Mouse (Mus musculus) thymus, postnatal 0 days (tissue): Measurements from ENCODE around the gene Cd300lf. TPM values are rescaled to one million over a fixed set of nuclear protein-coding genes. Genes with fewer than 3 reads are reported as not detected.

Source experiments
- DNase-seq: peaks from one replicate; pipeline ENCODE4 v3.0.0-alpha.2; 2015; ENCODE audit warnings: low spot score
- polyA plus RNA-seq: library from polyadenylated mRNA; unstranded; fragments of >200 nt; fragmentation: Nextera tagmentation; extraction: Ambion mirVana; gene quantifications from 2 replicates; pipeline ENCODE4 v1.2.1, GENCODE M21; 2015

Cd300lf gene
- polyA plus RNA-seq, 1 experiment from 2014 or later, result 2.0 TPM

- DNase-seq, result no peak
These were observed 56.4 kb downstream of the Cd300lf start for GRCm38 (mm10) chr11:115077436-115077835.

DNA sequence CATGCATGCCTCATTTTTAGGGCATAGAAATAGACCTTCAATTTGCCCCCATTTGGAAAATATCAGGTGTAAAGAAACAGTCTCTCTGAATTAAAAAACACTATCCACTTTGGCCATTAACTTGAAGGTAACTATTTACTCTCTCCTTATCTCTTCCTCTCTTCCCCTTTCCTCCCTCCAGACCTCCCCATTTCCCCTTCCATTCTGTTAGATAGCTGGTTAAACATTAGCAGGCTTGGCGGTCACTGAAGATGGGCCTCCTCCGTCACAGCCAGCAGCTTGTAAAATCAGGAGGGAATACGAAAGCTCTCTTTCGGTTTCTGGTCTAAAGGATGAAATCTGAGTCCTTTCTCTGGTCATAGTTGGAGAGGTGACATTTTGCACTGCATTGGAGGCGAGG, 57.9 kb downstream of the Cd300lf start:
- DNase-seq, result no peak

- no peak for DNase-seq
These were observed 58.4 kb downstream of the Cd300lf start for GRCm38 (mm10) chr11:115075407-115075806.

- no peak for DNase-seq
These were observed 60.8 kb downstream of the Cd300lf start for GRCm38 (mm10) chr11:115073002-115073401.

DNA sequence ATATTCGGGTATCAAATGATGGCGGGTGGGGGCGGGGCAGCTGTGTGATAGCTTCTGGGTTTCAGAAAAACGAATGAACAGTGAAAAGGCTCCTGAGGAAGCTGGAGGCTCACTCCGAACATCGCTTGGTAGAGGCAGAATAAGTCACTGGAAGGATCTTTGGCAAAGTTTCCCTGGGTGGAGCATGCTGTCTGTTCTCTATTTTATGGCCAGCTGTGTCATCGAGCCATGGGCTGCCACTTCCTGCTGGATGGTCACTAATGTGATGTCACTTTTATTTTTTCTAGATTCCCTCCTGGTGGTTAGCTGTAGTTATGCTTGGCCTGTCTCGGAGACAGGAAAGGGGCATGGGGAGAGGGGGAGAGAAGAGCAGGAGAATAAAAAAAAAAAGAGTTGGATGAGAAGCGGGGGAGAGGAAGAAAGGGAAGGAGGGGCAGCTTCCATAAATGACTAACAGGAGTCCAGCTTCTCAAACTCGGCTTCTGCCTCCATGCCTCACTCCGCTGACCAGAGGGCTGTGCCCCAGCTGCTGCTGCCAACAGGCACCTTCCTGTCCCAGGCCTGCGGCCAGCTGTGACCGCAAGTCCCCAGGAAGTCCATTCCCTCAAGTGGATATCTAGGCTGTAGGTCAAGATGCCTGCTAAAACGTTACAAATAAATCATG, 62.0 kb downstream of the Cd300lf start:
- no peak for DNase-seq

- DNase-seq, result no peak
These were observed 62.7 kb downstream of the Cd300lf start for GRCm38 (mm10) chr11:115071015-115071551.

DNA sequence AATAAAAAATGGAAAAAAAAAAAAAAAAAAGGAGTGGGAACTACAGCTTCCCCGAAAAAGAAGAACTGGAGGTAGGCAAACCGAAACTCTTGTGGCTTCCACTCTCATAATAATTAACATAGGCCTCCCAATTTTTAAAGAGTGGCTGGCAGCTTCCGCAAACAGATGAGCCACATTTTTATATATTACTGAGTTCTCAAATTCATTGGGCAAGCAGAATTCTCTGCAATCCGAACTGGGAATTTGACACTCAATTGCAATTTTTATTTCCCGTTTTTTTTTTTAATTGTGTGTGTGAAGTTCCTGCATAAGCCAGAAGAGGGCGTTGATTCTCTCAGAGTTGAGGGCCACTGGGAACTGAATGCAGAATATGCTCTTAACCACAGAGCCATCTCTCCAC, 67.0 kb downstream of the Cd300lf start:
- DNase-seq, result no peak

Other genes starting within 250 kb of the Cd300lf start
- 5.0 and 6.8 TPM in 2 replicates for gene Cd300a, start 244.0 kb downstream of the Cd300lf start, polyA plus RNA-seq
- 0.15 and 0.29 TPM in 2 replicates for gene Cd300lb, start 199.6 kb downstream of the Cd300lf start, polyA plus RNA-seq
- 0.21 and 0.23 TPM in 2 replicates for gene Cd300c, start 164.8 kb downstream of the Cd300lf start, polyA plus RNA-seq
- gene Cd300ld, start 144.1 kb downstream of the Cd300lf start, polyA plus RNA-seq, result 0.21 and 0.26 TPM in 2 replicates
- gene Cd300c2, start 132.1 kb downstream of the Cd300lf start, polyA plus RNA-seq, result 7.7 and 8.0 TPM in 2 replicates
- not detected in 2 replicates for gene Cd300ld2, start 117.8 kb downstream of the Cd300lf start, polyA plus RNA-seq
- 0.48 TPM in 1 of 2 replicates, not detected in the other for gene Cd300ld4, start 107.0 kb downstream of the Cd300lf start, polyA plus RNA-seq
- gene Cd300ld5, start 96.2 kb downstream of the Cd300lf start, polyA plus RNA-seq, result 0.49 TPM in 1 of 2 replicates, not detected in the other
- gene Cd300ld3, start 85.6 kb downstream of the Cd300lf start, polyA plus RNA-seq, result not detected in 2 replicates
- 0.05 and 0.18 TPM in 2 replicates for gene Cd300e, start 71.8 kb downstream of the Cd300lf start, polyA plus RNA-seq
- 43.4 and 47.1 TPM in 2 replicates for gene Rab37, start 42.6 kb downstream of the Cd300lf start, polyA plus RNA-seq
- 255 and 279 TPM in 2 replicates for gene Slc9a3r1, start 29.3 kb upstream of the Cd300lf start, polyA plus RNA-seq
- gene Tmem104, start 53.5 kb upstream of the Cd300lf start, polyA plus RNA-seq, result 8.6 and 10.8 TPM in 2 replicates
- gene Nat9, start 53.9 kb upstream of the Cd300lf start, polyA plus RNA-seq, result 19.3 and 20.1 TPM in 2 replicates
- gene Grin2c, start 133.3 kb upstream of the Cd300lf start, polyA plus RNA-seq, result 0.60 and 0.83 TPM in 2 replicates
- gene Fdxr, start 143.1 kb upstream of the Cd300lf start, polyA plus RNA-seq, result 22.0 and 22.4 TPM in 2 replicates
- 0.37 and 0.39 TPM in 2 replicates for gene Fads6, start 163.7 kb upstream of the Cd300lf start, polyA plus RNA-seq
- not detected in 2 replicates for gene Otop2, start 173.2 kb upstream of the Cd300lf start, polyA plus RNA-seq
- not detected in 2 replicates for gene Ush1g, start 188.0 kb upstream of the Cd300lf start, polyA plus RNA-seq
- gene Otop3, start 200.7 kb upstream of the Cd300lf start, polyA plus RNA-seq, result not detected in 2 replicates
- gene Hid1, start 233.8 kb upstream of the Cd300lf start, polyA plus RNA-seq, result 23.2 and 27.1 TPM in 2 replicates
- gene Cdr2l, start 247.9 kb upstream of the Cd300lf start, polyA plus RNA-seq, result 5.3 and 5.4 TPM in 2 replicates